Mouse (Mus musculus): ENCODE results near the gene Mta3.

GRCm38 (mm10) chr17:83786418-83786817 lies 80.5 kb downstream of the Mta3 start:
- TF ChIP-seq ZMIZ1 (IDR thresholded peaks at IDR 0.05; ENCODE audit: low read depth, low read length): no peak
- TF ChIP-seq POLR2A (IDR thresholded peaks at IDR 0.05; ENCODE audit: low read depth, low read length): no peak
- no peak for TF ChIP-seq CTCF (conservative IDR thresholded peaks at IDR 0.05 in 1 of 2, IDR thresholded peaks at IDR 0.05 in 1 of 2; ENCODE audit: low read depth in 2 of 2, low read length in 2 of 2)
- no peak for TF ChIP-seq MAZ (IDR thresholded peaks at IDR 0.05; ENCODE audit: low read depth, low read length)
- TF ChIP-seq EP300 (IDR thresholded peaks at IDR 0.05; ENCODE audit: low read length): no peak
- no peak for TF ChIP-seq ELF1 (IDR thresholded peaks at IDR 0.05; ENCODE audit: low read depth, low read length)
- no peak for TF ChIP-seq TCF12 (IDR thresholded peaks at IDR 0.05; ENCODE audit: low read depth, low read length)
- TF ChIP-seq ZC3H11A (IDR thresholded peaks at IDR 0.05; ENCODE audit: low read depth, low read length): no peak
- TF ChIP-seq MEF2A (IDR thresholded peaks at IDR 0.05; ENCODE audit: borderline replicate concordance, low read depth, low read length): no peak
- TF ChIP-seq MXI1 (IDR thresholded peaks at IDR 0.05; ENCODE audit: low read depth, low read length): no peak
- no peak for TF ChIP-seq JUND (conservative IDR thresholded peaks at IDR 0.05; ENCODE audit: low read depth, low read length)
- TF ChIP-seq TBP (conservative IDR thresholded peaks at IDR 0.05; ENCODE audit: low read depth, low read length): no peak
- no peak for TF ChIP-seq ETS1 (conservative IDR thresholded peaks at IDR 0.05; ENCODE audit: low read depth, low read length)
